Mouse (Mus musculus): ENCODE measurements around the gene Gm4353.

GRCm38 (mm10) chr7:116124057-116124456, 39.6 kb upstream of the Gm4353 start:
- no peak for TF ChIP-seq EP300 (IDR thresholded peaks at IDR 0.05; ENCODE audit: low read depth)
- TF ChIP-seq CTCF (IDR thresholded peaks at IDR 0.05; ENCODE audit: low read depth) = no peak
